ENCODE assay signal across 11 mouse cellular contexts in the genomic region with DNA sequence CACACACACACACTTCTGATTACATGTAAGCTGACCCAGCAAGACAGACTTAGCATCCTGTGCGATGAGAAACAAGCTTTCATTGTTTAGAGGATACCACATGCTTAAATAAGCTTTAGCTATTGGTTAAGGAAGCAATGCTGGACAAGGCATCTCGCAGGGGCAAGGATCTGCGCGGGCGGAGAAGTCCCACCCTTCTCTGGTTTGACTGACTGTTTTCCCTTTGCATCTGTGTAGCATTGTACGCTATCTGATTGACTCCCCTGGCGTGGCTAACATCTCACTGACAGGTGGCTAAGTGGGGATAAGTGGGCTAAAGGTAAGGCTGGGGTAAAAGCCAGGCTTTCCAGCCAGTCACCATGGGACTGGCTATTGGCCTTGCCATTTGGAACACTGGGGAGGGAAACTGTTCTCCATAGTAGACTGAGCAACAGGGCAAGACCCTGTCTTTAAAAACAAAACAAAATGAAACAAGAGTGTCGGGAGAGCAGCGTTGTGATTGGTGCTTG. TPM values are rescaled to one million over a fixed set of nuclear protein-coding genes. Genes with fewer than 3 reads are reported as not detected.
DNase-seq lines count a peak whose midpoint lies in the region; ATAC-seq and TF ChIP-seq lines count a peak whose summit lies in the region.
"Had no signal": no experiment of that assay in that cellular context is flagged by ENCODE, and none has a peak within 500 bp of the region (broad histone marks: within the 10 kb centered on the region; RNA-seq: fewer than 3 reads in every experiment).

A gene (minus strand): TSS at position 51 of the 509 bp plus-strand sequence.

- ATAC-seq in hindbrain, embryonic 13.5 days (ENCODE audit: low FRiP score): no peak
- ATAC-seq in hindbrain, embryonic 11.5 days (ENCODE audit: low FRiP score): no peak
- no peak for ATAC-seq in neural tube, embryonic 12.5 days (ENCODE audit: low FRiP score, low read depth)
- no peak for ATAC-seq in hindbrain, embryonic 14.5 days (ENCODE audit: low FRiP score)

- H3K4me1 ChIP-seq in hindbrain, embryonic 13.5 days (replicated peaks): peaks cover 27% of the 10 kb centered on the region
- no peaks in the 10 kb centered on the region for H3K4me1 ChIP-seq in hindbrain, embryonic 11.5 days (replicated peaks; ENCODE audit: control insufficient read depth, insufficient read depth, low read length)
- H3K4me1 ChIP-seq in neural tube, embryonic 12.5 days: no peaks in the 10 kb centered on the region
- H3K4me1 ChIP-seq in hindbrain, embryonic 14.5 days (replicated peaks; ENCODE audit: control insufficient read depth, insufficient read depth, low read length): peaks cover 10% of the 10 kb centered on the region; the same call in 1 of the 2 replicates
- peaks cover 9% of the 10 kb centered on the region for H3K4me1 ChIP-seq in olfactory bulb, adult 2 months (ENCODE audit: control insufficient read depth, insufficient read depth, low read length)

- DNase-seq in hindbrain, embryonic 11.5 days (ENCODE audit: low spot score): no peak
- no peak for DNase-seq in neural tube, embryonic 10.5 days (ENCODE audit: extremely low spot score, low spot score)
- no peak for DNase-seq in hindbrain, embryonic 14.5 days (ENCODE audit: low spot score)
- DNase-seq in cerebellum, adult 8-10 months: no peak
- DNase-seq: cerebellum, postnatal 10 days; kidney, postnatal 36 days; thymus, adult 18-20 months had no signal

- TF ChIP-seq CTCF in olfactory bulb, adult 2 months (IDR thresholded peaks at IDR 0.05; ENCODE audit: insufficient read depth, low read depth, low read length): no peak

- no peaks in the 10 kb centered on the region for H3K27me3 ChIP-seq in hindbrain, embryonic 13.5 days
- no peaks in the 10 kb centered on the region for H3K27me3 ChIP-seq in hindbrain, embryonic 11.5 days (ENCODE audit: control insufficient read depth, insufficient read depth, low read length)
- H3K27me3 ChIP-seq in neural tube, embryonic 12.5 days (replicated peaks): no peaks in the 10 kb centered on the region
- H3K27me3 ChIP-seq in hindbrain, embryonic 14.5 days (ENCODE audit: control insufficient read depth, insufficient read depth, low read length): no peaks in the 10 kb centered on the region

- 75% methylated on average over 9 of the region's 9 CpGs for WGBS in hindbrain, embryonic 13.5 days
- whole genome bisulfite sequencing in hindbrain, embryonic 11.5 days: 78% methylated on average over 9 of the region's 9 CpGs
- WGBS in neural tube, embryonic 12.5 days: 76% methylated on average over 9 of the region's 9 CpGs
- 75% methylated on average over 9 of the region's 9 CpGs for WGBS in hindbrain, embryonic 14.5 days
- 13% methylated on average over 9 of the region's 9 CpGs for WGBS in olfactory bulb, adult 2 months

- no peak within 1 kb of the TSS for H3K4me3 ChIP-seq in hindbrain, embryonic 13.5 days
- H3K4me3 ChIP-seq in hindbrain, embryonic 11.5 days (ENCODE audit: low read depth, low read length): no peak within 1 kb of the TSS
- H3K4me3 ChIP-seq in neural tube, embryonic 12.5 days: no peak within 1 kb of the TSS
- H3K4me3 ChIP-seq in hindbrain, embryonic 14.5 days (replicated peaks; ENCODE audit: low read length): no peak within 1 kb of the TSS
- peak within 1 kb of the TSS; percentile 16 for H3K4me3 ChIP-seq in olfactory bulb, adult 2 months (ENCODE audit: insufficient read depth, low read depth, low read length)

- no peak for TF ChIP-seq POLR2A in olfactory bulb, adult 2 months (IDR thresholded peaks at IDR 0.05; ENCODE audit: insufficient read depth, low read depth, low read length)

- H3K36me3 ChIP-seq in hindbrain, embryonic 13.5 days: no peaks in the 10 kb centered on the region
- no peaks in the 10 kb centered on the region for H3K36me3 ChIP-seq in hindbrain, embryonic 11.5 days (ENCODE audit: control insufficient read depth, insufficient read depth, low read length)
- H3K36me3 ChIP-seq in neural tube, embryonic 12.5 days: no peaks in the 10 kb centered on the region
- no peaks in the 10 kb centered on the region for H3K36me3 ChIP-seq in hindbrain, embryonic 14.5 days (replicated peaks; ENCODE audit: control insufficient read depth, insufficient read depth)

- no peak within 1 kb of the TSS for H3K9ac ChIP-seq in hindbrain, embryonic 13.5 days
- no peak within 1 kb of the TSS for H3K9ac ChIP-seq in hindbrain, embryonic 11.5 days (ENCODE audit: low read depth, low read length)
- no peak within 1 kb of the TSS for H3K9ac ChIP-seq in neural tube, embryonic 12.5 days
- H3K9ac ChIP-seq in hindbrain, embryonic 14.5 days: peak within 1 kb of the TSS; percentile 17; the same call in 1 of the 2 replicates

- 0 out of 2 replicates have a peak within 1 kb of the TSS, but pooled peaks have one; percentile 1 for H3K27ac ChIP-seq in hindbrain, embryonic 13.5 days
- no peak within 1 kb of the TSS for H3K27ac ChIP-seq in hindbrain, embryonic 11.5 days (ENCODE audit: low read depth, low read length)
- H3K27ac ChIP-seq in neural tube, embryonic 12.5 days: no peak within 1 kb of the TSS
- no peak within 1 kb of the TSS; the same call in 1 of the 2 replicates for H3K27ac ChIP-seq in hindbrain, embryonic 14.5 days
- no peak within 1 kb of the TSS for H3K27ac ChIP-seq in olfactory bulb, adult 2 months (ENCODE audit: insufficient read depth, low read depth, low read length)

- H3K9me3 ChIP-seq in hindbrain, embryonic 13.5 days: no peaks in the 10 kb centered on the region
- H3K9me3 ChIP-seq in hindbrain, embryonic 11.5 days (ENCODE audit: control insufficient read depth, low read length): no peaks in the 10 kb centered on the region
- no peaks in the 10 kb centered on the region for H3K9me3 ChIP-seq in neural tube, embryonic 12.5 days
- no peaks in the 10 kb centered on the region for H3K9me3 ChIP-seq in hindbrain, embryonic 14.5 days (ENCODE audit: control insufficient read depth, low read length)

- peak within 1 kb of the TSS; percentile 33; the same call in 1 of the 2 replicates for H3K4me2 ChIP-seq in hindbrain, embryonic 13.5 days
- no peak within 1 kb of the TSS for H3K4me2 ChIP-seq in hindbrain, embryonic 11.5 days (replicated peaks; ENCODE audit: low read depth, low read length)
- peak within 1 kb of the TSS; percentile 40; the same call in 1 of the 2 replicates for H3K4me2 ChIP-seq in neural tube, embryonic 12.5 days (replicated peaks)
- H3K4me2 ChIP-seq in hindbrain, embryonic 14.5 days (replicated peaks): peak within 1 kb of the TSS; percentile 30

RNA-seq across cellular contexts. Expression of the gene that starts here (rescaled TPM):
- 0.58 and 0.75 TPM in 2 replicates for polyA plus RNA-seq in hindbrain, embryonic 13.5 days (2015; fragmentation: Nextera tagmentation; extraction: Ambion mirVana)
- polyA plus RNA-seq in hindbrain, embryonic 11.5 days (2014; fragmentation: Nextera tagmentation; extraction: Ambion mirVana): 0.14 and 0.18 TPM in 2 replicates
- polyA plus RNA-seq in neural tube, embryonic 12.5 days (2016; fragmentation: Nextera tagmentation; extraction: Ambion mirVana): 0.19 and 0.27 TPM in 2 replicates
- polyA plus RNA-seq in hindbrain, embryonic 14.5 days (2014; fragmentation: Nextera tagmentation; extraction: Ambion mirVana): 0.41 and 0.50 TPM in 2 replicates
- not detected in 2 replicates for polyA plus RNA-seq in olfactory bulb, adult 2 months (2012; ENCODE audit: insufficient read depth, insufficient read length, low replicate concordance, missing spikeins)
- polyA plus RNA-seq: liver, embryonic 16.5 days had no signal
